Mouse (Mus musculus) monocyte, adult 2 months (primary cell): ENCODE data around the gene Taar8b.
"Not testable (repeated sequence)": the region's sequence is repeated elsewhere in the genome, so short reads cannot be mapped to it uniquely, and the experiment has no call there.

Experiments used
- DNase-seq, 2 experiments: peaks; one replicate each; pipeline ENCODE4 v3.0.0; 2022; ENCODE audit warnings: low spot score in 2 of 2, low read depth in 1 of 2

Taar8b gene

DNA sequence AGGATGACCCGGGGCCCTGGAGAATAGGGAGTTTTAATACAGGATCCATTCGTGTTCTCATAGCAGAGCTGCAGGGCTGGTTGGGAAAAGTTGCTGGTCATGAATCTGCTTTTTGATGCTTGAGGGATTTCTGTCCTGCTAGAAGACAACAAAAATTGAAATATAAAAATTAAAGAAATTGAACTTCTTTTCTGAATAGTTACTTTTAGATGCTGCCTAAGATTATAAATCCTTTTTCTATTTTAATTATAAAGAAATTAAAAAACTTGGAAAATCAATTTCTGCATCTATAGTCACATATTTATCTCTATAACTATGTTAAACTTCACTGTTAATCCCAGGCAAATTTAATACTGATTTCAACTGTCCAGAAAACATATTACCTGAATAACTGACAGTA is at the start of gene Taar8b:
Taar8b (minus strand) TSS at position 101 of the 400 bp plus-strand sequence.
- no peak for DNase-seq

DNA sequence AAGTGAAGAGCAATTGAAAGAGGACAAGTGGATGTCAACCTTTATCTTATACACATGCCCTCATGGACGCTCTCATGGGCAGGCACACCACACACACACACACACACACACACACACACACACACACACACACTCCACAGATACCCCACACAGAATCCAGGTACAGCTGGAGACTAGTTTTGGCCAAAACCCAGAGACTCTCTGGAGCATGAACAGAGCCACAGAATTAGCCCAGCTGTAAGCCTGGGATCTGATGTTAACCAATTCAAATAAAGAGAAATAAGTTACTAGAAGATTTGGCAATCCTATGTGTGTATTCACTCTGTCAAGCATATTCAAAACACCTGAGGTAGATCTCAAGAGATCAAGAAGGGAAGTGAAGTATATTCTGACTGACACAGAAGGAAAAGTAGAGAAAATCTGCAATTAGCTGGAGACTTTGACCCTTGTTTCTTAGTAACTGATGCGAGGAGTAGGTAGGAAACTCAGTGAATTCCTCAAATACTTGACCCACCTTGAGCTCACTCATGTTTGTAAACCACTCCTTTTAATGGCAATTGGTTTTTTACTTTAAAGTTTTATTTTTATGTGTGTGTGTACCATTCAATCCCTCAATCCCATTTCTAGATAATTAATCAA is 46.6 kb upstream of the Taar8b start:
- DNase-seq = no peak

- DNase-seq = no peak
Observed at GRCm38 (mm10) chr10:24134071-24134645, 42.1 kb upstream of the Taar8b start.

GRCm38 (mm10) chr10:24133132-24133531 is 41.0 kb upstream of the Taar8b start:
- DNase-seq = no peak

GRCm38 (mm10) chr10:24132273-24132672 is 40.2 kb upstream of the Taar8b start:
- DNase-seq = no peak

DNA sequence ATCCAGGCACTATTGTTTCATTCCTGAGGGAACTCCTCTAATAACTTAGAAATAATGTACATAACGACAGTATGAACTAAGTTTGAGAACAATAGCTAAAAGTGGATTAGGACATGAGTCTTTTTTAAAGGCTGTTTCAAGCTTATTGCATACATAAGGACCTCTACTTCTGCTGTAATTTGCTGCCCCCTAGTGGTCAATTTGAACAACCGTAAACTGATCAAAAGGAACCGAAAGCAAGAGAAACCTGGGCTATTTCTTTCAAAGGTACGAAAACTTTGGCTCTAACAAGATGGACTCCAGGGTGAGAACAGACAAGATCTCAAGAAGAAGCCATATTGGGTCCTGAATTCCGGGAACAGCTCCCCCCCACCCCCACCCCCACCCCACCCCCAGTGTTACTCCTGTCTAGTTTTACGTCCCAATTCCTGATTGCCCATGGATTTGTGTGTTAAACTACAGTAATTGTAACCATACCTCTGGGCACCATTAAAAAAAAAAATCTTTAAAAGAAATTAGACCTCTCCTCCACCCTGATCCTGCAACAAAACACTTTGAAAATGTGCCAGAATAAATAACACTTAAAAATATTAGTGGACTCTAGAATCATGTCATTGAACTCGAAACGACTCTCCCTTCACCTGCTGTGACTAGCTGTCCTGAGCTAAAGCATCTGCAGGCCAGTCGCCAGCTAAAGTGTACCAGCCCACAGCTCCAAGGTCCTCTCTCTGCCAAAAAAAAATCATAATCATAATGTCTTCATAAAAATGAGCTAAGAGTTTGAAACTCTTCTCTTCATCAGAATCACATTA is 39.6 kb upstream of the Taar8b start:
- no peak for DNase-seq

GRCm38 (mm10) chr10:24111116-24111778 is 19.2 kb upstream of the Taar8b start:
- DNase-seq = no peak

DNA sequence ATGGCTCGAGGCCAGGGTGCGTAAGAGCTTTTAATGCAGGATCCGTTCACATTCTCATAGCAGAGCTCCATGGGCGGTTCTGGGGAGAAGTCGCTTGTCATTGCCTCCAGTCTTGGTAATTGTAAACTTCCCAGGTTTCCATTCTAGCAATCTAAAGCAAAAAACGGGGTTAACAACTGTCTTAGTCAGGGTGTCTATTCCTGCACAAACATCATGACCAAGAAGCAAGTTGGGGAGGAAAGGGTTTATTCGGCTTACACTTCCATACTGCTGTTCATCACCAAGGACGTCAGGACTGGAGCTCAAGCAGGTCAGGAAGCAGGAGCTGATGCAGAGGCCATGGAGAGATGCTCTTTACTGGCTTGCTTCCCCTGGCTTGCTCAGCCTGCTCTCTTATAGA is 17.3 kb upstream of the Taar8b start, which contains the start of gene Taar9:
Taar9 (minus strand) TSS at position 101 of the 400 bp plus-strand sequence.
- DNase-seq = not testable (repeated sequence)

GRCm38 (mm10) chr10:24108236-24108635 is 16.1 kb upstream of the Taar8b start:
- DNase-seq = no peak

GRCm38 (mm10) chr10:24107747-24108146 is 15.7 kb upstream of the Taar8b start:
- DNase-seq = no peak

DNA sequence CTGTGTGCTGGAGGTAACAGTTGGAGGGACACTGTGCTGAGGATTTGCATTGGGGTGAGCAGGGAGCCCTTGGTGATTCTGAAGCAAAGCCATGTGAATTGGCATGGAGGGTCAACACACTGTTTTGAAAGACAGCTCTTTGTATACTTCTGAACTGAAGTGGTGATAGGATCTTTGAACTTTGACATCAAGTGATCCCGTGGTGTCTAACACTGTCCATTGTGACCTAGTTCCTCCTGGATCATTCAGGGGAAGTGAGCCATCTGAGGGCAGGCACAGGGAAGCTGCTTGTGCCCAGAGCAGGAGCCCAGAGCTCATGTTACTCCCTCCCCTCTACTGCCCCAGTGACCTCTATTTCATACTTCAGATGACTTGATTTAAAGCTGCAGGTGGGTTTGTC is 11.2 kb upstream of the Taar8b start:
- not testable (repeated sequence) for DNase-seq

- not testable (repeated sequence) for DNase-seq
Observed at GRCm38 (mm10) chr10:24101812-24102211, 9.7 kb upstream of the Taar8b start, which contains the start of gene Taar8c. Gene Taar8c, minus strand, starts transcription at chr10:24101912.

- DNase-seq = not testable (repeated sequence)
Observed at GRCm38 (mm10) chr10:24097010-24097409, 4.9 kb upstream of the Taar8b start.

DNA sequence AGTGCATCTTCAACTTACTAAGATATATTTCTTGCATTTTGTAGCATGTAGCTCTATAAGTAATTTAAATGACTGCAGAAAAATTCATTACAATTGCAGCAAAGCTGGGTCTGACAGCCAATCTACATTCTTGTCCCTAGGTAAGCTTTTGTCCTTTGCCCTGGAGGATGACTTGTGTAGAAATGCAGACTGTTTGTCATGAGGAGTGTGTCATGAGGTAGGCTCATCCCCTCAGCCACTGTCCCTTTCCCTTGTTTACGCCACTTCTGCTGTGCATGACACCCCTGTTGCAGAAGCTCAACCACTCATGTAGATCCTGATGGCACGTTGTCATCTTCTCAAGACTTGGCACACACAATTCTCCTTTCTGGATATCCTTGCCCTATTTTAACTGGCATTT is 4.9 kb downstream of the Taar8b start:
- no peak for DNase-seq

DNA sequence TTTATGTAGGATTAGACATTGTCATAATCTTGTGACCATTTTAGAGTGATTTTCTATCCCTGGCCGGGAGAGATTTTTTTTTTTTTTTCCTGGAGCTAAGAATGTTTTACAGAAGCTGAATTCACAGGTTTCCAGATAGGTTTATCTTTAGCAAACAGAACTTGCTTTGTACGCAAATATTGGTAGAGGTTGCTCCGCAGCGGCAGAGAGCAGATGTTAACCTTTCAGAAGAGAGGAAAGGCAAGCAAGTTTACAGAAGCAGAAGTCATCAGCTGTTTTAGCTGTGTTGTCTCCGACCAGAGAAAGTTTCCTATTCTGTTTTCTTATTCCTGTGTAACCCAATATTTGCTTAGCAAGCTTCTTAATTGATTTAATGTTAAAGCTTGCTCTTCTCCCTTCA is 5.5 kb downstream of the Taar8b start:
- DNase-seq = no peak

GRCm38 (mm10) chr10:24085936-24086335 is 6.2 kb downstream of the Taar8b start:
- no peak for DNase-seq

DNA sequence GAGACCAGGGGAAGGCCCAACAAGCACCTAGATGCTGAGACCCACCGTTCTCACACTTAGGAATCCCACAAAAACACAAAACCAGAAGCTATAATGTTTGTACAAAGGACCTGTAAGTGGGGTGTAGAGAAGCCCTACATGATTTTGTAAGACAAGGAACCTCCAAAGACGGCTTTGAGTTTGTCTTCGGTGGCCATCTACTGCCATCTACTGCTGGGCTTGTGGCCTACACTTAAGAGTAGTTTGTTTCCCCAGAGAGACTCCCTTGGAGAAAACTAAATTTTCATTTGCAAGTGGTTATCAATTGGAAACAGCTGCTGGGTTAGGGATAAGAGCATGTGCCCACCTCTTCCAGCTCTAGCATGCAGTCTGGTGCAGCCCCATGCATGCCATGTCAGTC is 11.9 kb downstream of the Taar8b start:
- no peak for DNase-seq

GRCm38 (mm10) chr10:24076200-24076599 is 15.9 kb downstream of the Taar8b start, which contains the start of gene Taar8a:
Gene Taar8a, plus strand, starts transcription at chr10:24076500.
- not testable (repeated sequence) for DNase-seq

GRCm38 (mm10) chr10:24074751-24075150 is 17.3 kb downstream of the Taar8b start:
- not testable (repeated sequence) for DNase-seq

- DNase-seq = no peak
Observed at GRCm38 (mm10) chr10:24058986-24059385, 33.1 kb downstream of the Taar8b start.

- DNase-seq = no peak
Observed at GRCm38 (mm10) chr10:24052039-24052438, 40.1 kb downstream of the Taar8b start.
